Mouse (Mus musculus) G1E (cell line): Measurements from ENCODE around the gene Manf. TPM values are rescaled to one million over a fixed set of nuclear protein-coding genes. Genes with fewer than 3 reads are reported as not detected.

Source experiments
- ATAC-seq: 2 replicates; pipeline ENCODE4 v1.8.0; 2016; ENCODE audit warnings: mild to moderate bottlenecking; ENCODE audit not compliant: insufficient number of reproducible peaks, poor library complexity, low FRiP score, severe bottlenecking; ENCODE audit errors: extremely low read depth
- DNase-seq: peaks from one replicate; pipeline ENCODE4 v3.0.0; 2012; ENCODE audit warnings: low spot score
- H3K27me3 ChIP-seq: 2 replicates; pipeline ENCODE4 v1.6.1; 2012; ENCODE audit warnings: mild to moderate bottlenecking, low read length, inconsistent platforms; ENCODE audit not compliant: insufficient read depth
- H3K36me3 ChIP-seq: replicated peaks from 2 replicates; pipeline ENCODE3; 2012; ENCODE audit warnings: mild to moderate bottlenecking, inconsistent platforms
- H3K4me1 ChIP-seq: 2 replicates; pipeline ENCODE4 v1.6.1; 2012; ENCODE audit warnings: low read depth, low read length, inconsistent platforms, mixed read lengths; ENCODE audit not compliant: insufficient read depth
- H3K4me3 ChIP-seq: 2 replicates; pipeline ENCODE4 v1.5.1; 2012; ENCODE audit warnings: low read depth, mild to moderate bottlenecking, inconsistent platforms, low read length, moderate library complexity, mixed read lengths
- H3K9me3 ChIP-seq: replicated peaks from 2 replicates; pipeline ENCODE4 v1.6.1; 2012; ENCODE audit warnings: inconsistent platforms
- CTCF ChIP-seq: IDR thresholded peaks from 2 replicates; pipeline ENCODE4 v1.5.1; 2012; ENCODE audit warnings: low read depth, low read length, inconsistent platforms, mixed read lengths
- GATA1 ChIP-seq: IDR thresholded peaks from 2 replicates; pipeline ENCODE4 v1.6.1; 2012; ENCODE audit warnings: borderline replicate concordance, low read length, inconsistent platforms, mixed read lengths
- GATA2 ChIP-seq: IDR thresholded peaks from 2 replicates; pipeline ENCODE4 v1.6.1; 2012; ENCODE audit warnings: low read depth, low read length, inconsistent platforms, borderline replicate concordance
- POLR2AphosphoS5 ChIP-seq: IDR thresholded peaks from 2 replicates; pipeline ENCODE4 v1.6.1; 2012; ENCODE audit warnings: low read depth, low read length, inconsistent platforms; ENCODE audit not compliant: insufficient replicate concordance
- TAL1 ChIP-seq: conservative IDR thresholded peaks from 2 replicates; pipeline ENCODE4 v1.6.1; 2012; ENCODE audit warnings: low read depth, low read length, inconsistent platforms, mixed read lengths
- polyA plus RNA-seq: library from polyadenylated mRNA; stranded (reverse); fragments of >175 nt; gene quantifications from 2 replicates; pipeline ENCODE4 v1.2.3, GENCODE M21; 2012
- total RNA-seq, 2 experiments: library from RNA; stranded (forward) in 1 of 2; stranded (reverse) in 1 of 2; fragments of 200-1000 nt in 1 of 2; fragments of >200 nt in 1 of 2; fragmentation: Nextera tagmentation in 1 of 2; gene quantifications; 2 replicates each; pipeline ENCODE4 v1.2.3; 2014 to 2017

Gene Manf
- total RNA-seq (2014; fragmentation: Nextera tagmentation) (142 and 198 TPM in 2 replicates), total RNA-seq (2017) (116 and 146 TPM in 2 replicates), polyA plus RNA-seq (32.8 and 64.7 TPM in 2 replicates)

- Histone ChIP-seq H3K27me3 (peaks cover 18% of the 10 kb centered on the region), H3K9me3 (no peaks in the 10 kb centered on the region), H3K4me3 (peak within 1 kb of the TSS; percentile 87), H3K36me3 (peaks cover 36% of the 10 kb centered on the region), H3K4me1 (peaks cover 44% of the 10 kb centered on the region)
- ATAC-seq, result peak; percentile 93
- TF ChIP-seq GATA2 (no peak), TAL1 (no peak)
- peak; percentile 100 for DNase-seq
Observed at GRCm38 (mm10) chr9:106891829-106892551, at the start of gene Manf. Gene Manf, minus strand, starts transcription at chr9:106891979.

DNA sequence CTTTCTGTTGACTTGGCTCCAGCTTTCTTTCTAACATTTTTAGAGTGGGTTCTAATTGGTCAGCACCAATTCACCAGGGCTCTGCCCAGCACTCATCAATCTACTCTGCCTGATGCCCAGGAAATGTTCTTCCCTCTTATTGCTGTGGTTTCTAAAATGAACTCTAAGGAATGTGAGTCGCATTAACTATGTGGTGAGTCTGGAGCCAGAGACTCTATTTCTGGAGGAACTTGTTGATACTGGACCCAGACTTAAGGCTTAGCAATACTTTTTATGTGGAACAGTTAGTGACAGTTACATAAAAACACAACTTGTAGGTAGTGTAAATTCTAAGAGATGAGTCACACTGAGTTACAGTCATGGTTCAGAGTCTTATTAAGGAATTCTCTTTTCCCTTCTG is 43.2 kb upstream of the Manf start:
- Histone ChIP-seq H3K4me3 (no peak overlapping the region), H3K27me3 (no peaks in the 10 kb centered on the region), H3K9me3 (no peaks in the 10 kb centered on the region), H3K36me3 (no peaks in the 10 kb centered on the region), H3K4me1 (no peaks in the 10 kb centered on the region)
- DNase-seq, result no peak
- no peak for ATAC-seq
- no peak for TF ChIP-seq CTCF

- DNase-seq, result no peak
- TF ChIP-seq GATA1 (no peak), GATA2 (no peak), CTCF (no peak), POLR2AphosphoS5 (no peak), TAL1 (no peak)
- H3K4me3 ChIP-seq, result no peak overlapping the region
- ATAC-seq, result no peak
- H3K4me1 ChIP-seq, result no peaks in the 10 kb centered on the region
- peaks cover 4% of the 10 kb centered on the region for H3K27me3 ChIP-seq
- no peaks in the 10 kb centered on the region for H3K36me3 ChIP-seq
- H3K9me3 ChIP-seq, result no peaks in the 10 kb centered on the region
Observed at GRCm38 (mm10) chr9:106914878-106915277, 23.1 kb upstream of the Manf start.

- H3K4me1 ChIP-seq, result no peaks in the 10 kb centered on the region
- H3K27me3 ChIP-seq, result peaks cover 9% of the 10 kb centered on the region
- H3K4me3 ChIP-seq, result no peak overlapping the region
- TF ChIP-seq GATA2, result no peak
- no peak for TF ChIP-seq POLR2AphosphoS5
- no peak for TF ChIP-seq CTCF
- TF ChIP-seq GATA1, result no peak
- no peak for TF ChIP-seq TAL1
- H3K9me3 ChIP-seq, result no peaks in the 10 kb centered on the region
- H3K36me3 ChIP-seq, result no peaks in the 10 kb centered on the region
- ATAC-seq, result no peak
- no peak for DNase-seq
Observed at GRCm38 (mm10) chr9:106913759-106914158, 22.0 kb upstream of the Manf start.

DNA sequence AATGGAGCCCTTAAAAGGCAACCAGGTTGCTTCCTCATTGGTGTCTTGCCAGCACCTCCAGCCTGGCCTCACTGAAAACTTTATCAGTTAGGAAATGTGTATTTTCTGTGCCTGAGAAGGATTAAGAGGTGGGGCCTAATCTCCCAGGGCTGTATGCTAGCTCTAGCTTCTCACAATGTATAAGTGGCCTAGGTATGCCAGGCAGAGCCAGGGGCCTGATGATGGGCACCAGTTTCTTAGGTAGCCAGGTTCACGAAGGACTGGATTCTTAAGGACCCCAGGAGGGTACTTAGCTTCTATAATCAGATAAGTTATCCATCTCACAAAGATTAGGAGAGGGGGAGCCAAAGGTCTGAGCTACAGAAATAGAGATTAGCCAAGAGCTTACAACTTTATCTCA is 19.8 kb upstream of the Manf start:
- no peak overlapping the region for H3K4me3 ChIP-seq
- TF ChIP-seq TAL1 (no peak), CTCF (no peak), GATA1 (no peak), POLR2AphosphoS5 (no peak), GATA2 (no peak)
- DNase-seq, result no peak

GRCm38 (mm10) chr9:106908715-106909114 is 16.9 kb upstream of the Manf start:
- Histone ChIP-seq H3K4me1 (no peaks in the 10 kb centered on the region), H3K4me3 (no peak overlapping the region), H3K27me3 (peaks cover 16% of the 10 kb centered on the region), H3K9me3 (no peaks in the 10 kb centered on the region), H3K36me3 (no peaks in the 10 kb centered on the region)
- no peak for TF ChIP-seq CTCF
- no peak for TF ChIP-seq GATA2
- TF ChIP-seq GATA1, result no peak
- TF ChIP-seq TAL1, result no peak
- no peak for TF ChIP-seq POLR2AphosphoS5
- ATAC-seq (no peak), DNase-seq (no peak)

More for the DNA sequence above, 19.8 kb upstream of the Manf start:
- no peak for ATAC-seq
- Histone ChIP-seq H3K9me3 (no peaks in the 10 kb centered on the region), H3K4me1 (no peaks in the 10 kb centered on the region), H3K36me3 (no peaks in the 10 kb centered on the region), H3K27me3 (peaks cover 16% of the 10 kb centered on the region)
